Mouse (Mus musculus) brain, adult 2 months (tissue): ENCODE measurements around the gene Gga3.
A peak's percentile ranks its signal among the peaks of the same experiment; 100 is the strongest.

Experiments
- DNase-seq: peaks from one replicate; pipeline ENCODE4 v3.0.0; 2011; ENCODE audit warnings: low read depth, low spot score

Gga3 gene

GRCm38 (mm10) chr11:115564064-115564809 is 39.6 kb downstream of the Gga3 start, which contains the start of gene Nup85:
Gene Nup85, plus strand, starts transcription at chr11:115564434.
- peak; percentile 97 for DNase-seq

GRCm38 (mm10) chr11:115563406-115563805 is 40.4 kb downstream of the Gga3 start:
- peak; percentile 38 for DNase-seq

DNA sequence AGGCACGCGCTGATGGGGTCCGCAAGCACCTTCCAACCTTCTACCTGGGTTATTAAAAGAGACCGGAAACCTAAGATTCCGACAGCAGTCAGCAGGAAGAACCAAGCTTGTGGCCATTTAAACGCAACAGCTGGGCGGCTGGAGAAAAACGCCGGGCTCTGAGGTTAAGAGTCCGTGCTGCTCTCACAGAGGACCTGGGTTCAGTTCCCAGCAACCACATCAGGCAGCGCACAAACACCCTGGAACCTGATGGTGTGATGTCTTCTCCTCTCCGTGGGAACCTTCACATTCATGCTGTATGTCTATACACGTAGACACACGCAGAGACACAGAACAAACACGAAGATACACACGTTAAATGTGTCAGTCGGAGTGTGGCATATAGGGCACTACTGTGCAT is 48.1 kb downstream of the Gga3 start:
- no peak for DNase-seq

- no peak for DNase-seq
These were observed 51.1 kb downstream of the Gga3 start for GRCm38 (mm10) chr11:115552783-115553182.

- DNase-seq = no peak
These were observed 60.3 kb downstream of the Gga3 start for GRCm38 (mm10) chr11:115543571-115543970.

- DNase-seq = no peak
These were observed 65.8 kb downstream of the Gga3 start for GRCm38 (mm10) chr11:115538045-115538444.

DNA sequence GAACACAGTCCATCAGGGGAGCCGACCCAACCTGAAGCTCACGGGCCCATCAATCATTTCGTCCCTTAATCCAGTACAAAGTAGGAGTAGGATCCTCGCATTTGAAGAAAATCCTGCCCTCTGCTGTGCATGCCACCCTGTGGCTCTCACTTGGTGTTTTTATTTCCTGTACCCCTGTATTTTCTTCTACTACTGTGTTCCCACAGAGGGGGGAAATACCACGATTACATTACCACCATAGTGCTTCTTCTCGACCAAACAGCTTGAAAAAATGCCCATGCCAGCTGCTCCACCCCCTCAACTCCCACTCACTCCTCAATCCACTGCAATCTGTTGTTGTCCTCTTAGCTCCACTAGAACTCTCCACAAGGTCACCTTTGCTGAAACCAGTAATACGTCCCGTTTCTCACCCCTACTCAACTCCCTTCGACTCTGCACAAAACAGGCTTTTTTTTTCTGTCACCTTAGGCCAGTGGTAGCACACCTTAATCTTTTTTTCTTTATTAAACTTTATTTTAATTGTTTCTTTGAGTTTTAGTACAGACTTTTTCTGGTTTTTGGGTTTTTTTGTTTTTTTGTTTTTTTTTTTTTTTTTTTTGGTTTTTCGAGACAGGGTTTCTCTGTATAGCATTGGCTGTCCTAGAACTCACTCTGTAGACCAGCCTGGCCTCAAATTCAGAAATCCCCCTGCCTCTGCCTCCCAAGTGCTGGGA is 66.8 kb downstream of the Gga3 start:
- DNase-seq = peak; percentile 63

DNA sequence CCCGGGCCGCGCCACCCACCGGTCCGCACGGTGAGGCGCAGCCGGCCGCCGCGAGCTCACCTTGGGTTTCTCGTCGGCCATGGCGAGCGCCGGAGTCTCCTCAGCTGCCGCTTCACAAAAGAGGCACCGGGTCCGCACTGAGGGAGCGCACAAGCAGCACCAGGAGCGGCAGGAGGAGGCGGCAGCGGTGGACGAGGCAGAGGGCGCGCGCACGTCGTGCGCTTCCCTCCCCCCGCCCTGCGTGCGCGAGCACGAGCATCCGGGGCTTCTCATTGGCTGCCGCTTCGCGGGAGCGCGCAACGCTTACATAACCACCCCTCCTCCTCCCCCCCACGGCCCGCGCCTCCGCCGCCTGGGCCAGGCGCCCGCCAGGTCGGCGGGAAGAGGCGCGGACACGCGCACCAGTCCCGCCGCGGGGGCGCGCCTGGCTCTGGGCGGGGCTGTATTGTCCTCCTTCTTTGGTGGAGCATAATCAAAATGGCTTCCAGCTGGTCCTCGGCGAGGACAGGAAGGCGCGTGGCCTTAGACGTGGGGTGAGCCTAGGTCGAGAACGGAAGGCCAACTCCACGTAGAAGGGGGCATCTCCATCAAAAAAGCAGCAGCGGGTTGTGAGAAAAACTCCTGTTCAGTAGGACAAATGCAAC is 67.7 kb downstream of the Gga3 start, which contains the start of gene Sumo2:
Sumo2 (minus strand) TSS at position 239 of the 644 bp plus-strand sequence.
- DNase-seq = peak; percentile 97

- peak; percentile 81 for DNase-seq
These were observed 68.3 kb downstream of the Gga3 start for GRCm38 (mm10) chr11:115535401-115536037.

DNA sequence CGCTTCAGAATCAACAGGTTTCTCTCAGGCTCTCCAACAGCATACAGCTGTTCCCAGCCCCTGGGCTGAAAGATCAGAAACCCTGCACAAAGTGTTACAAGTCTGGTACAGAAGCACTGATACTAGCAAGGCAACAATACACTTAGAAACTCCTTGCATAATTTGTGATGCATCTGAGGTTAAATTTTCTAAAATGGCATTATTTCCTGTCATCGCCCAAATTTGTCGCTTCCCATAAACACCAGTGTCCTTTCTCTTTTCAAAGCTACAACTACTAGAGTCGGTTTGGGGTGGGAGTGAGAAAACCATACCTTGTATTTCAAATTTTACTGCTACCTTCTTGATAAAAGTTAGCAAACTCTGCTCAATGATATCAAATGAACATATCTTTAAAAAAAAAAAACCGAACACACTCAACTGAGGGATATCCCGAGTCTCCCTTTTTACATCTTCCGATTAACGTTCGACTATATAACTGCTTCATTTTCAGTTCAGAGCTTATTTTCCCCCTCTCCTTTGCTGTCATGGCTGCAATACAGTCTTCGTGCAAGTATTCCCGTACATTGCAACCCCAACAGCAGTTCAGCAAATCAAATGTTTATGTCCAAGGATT is 69.0 kb downstream of the Gga3 start:
- DNase-seq = no peak
